Mouse (Mus musculus): Measurements from ENCODE around the gene Lim2. TPM values are rescaled to one million over a fixed set of nuclear protein-coding genes. Genes with fewer than 3 reads are reported as not detected.
"Not testable (repeated sequence)": the region's sequence is repeated elsewhere in the genome, so short reads cannot be mapped to it uniquely, and the experiment has no call there.

The Lim2 gene
- not detected in 2 replicates for total RNA-seq (2015)
- not detected in 2 replicates for total RNA-seq (2017)

GRCm38 (mm10) chr7:43427406-43427805 lies at the start of gene Lim2:
Lim2 (plus strand) TSS chr7:43427670.
- ATAC-seq (ENCODE audit: poor library complexity, severe bottlenecking): no peak

- ATAC-seq (ENCODE audit: poor library complexity, severe bottlenecking): peak; percentile 93
Measured at GRCm38 (mm10) chr7:43378226-43378625, 49.2 kb upstream of the Lim2 start.

GRCm38 (mm10) chr7:43392349-43393121 lies 34.9 kb upstream of the Lim2 start:
- ATAC-seq (ENCODE audit: poor library complexity, severe bottlenecking): peak; percentile 91

- no peak for ATAC-seq (ENCODE audit: poor library complexity, severe bottlenecking)
Measured at GRCm38 (mm10) chr7:43399501-43399900, 28.0 kb upstream of the Lim2 start.

- ATAC-seq (ENCODE audit: poor library complexity, severe bottlenecking): no peak
Measured at GRCm38 (mm10) chr7:43402718-43403117, 24.8 kb upstream of the Lim2 start.

GRCm38 (mm10) chr7:43407573-43407972 lies 19.9 kb upstream of the Lim2 start:
- peak; percentile 51; the same call in 1 of the 2 replicates for ATAC-seq (ENCODE audit: poor library complexity, severe bottlenecking)

- ATAC-seq (ENCODE audit: poor library complexity, severe bottlenecking): peak; percentile 90
Measured at GRCm38 (mm10) chr7:43408131-43408553, 19.3 kb upstream of the Lim2 start, which contains the start of gene Siglecg. Siglecg (plus strand) TSS chr7:43408204.

GRCm38 (mm10) chr7:43409084-43409483 lies 18.4 kb upstream of the Lim2 start:
- ATAC-seq (ENCODE audit: poor library complexity, severe bottlenecking): no peak

- not testable (repeated sequence) for ATAC-seq (ENCODE audit: poor library complexity, severe bottlenecking)
Measured at GRCm38 (mm10) chr7:43411724-43412123, 15.7 kb upstream of the Lim2 start.

- no peak for ATAC-seq (ENCODE audit: poor library complexity, severe bottlenecking)
Measured at GRCm38 (mm10) chr7:43417298-43417697, 10.2 kb upstream of the Lim2 start.

GRCm38 (mm10) chr7:43422995-43423617 lies 4.4 kb upstream of the Lim2 start:
- ATAC-seq (ENCODE audit: poor library complexity, severe bottlenecking): peak; percentile 99

- ATAC-seq (ENCODE audit: poor library complexity, severe bottlenecking): no peak
Measured at GRCm38 (mm10) chr7:43423991-43424625, 3.4 kb upstream of the Lim2 start.

- ATAC-seq (ENCODE audit: poor library complexity, severe bottlenecking): no peak
Measured at GRCm38 (mm10) chr7:43429500-43429899, 2.0 kb downstream of the Lim2 start.

- ATAC-seq (ENCODE audit: poor library complexity, severe bottlenecking): no peak
Measured at GRCm38 (mm10) chr7:43432891-43433290, 5.4 kb downstream of the Lim2 start.

GRCm38 (mm10) chr7:43434676-43435075 lies 7.2 kb downstream of the Lim2 start:
- 0 out of 2 replicates have a peak, but pooled peaks have one; percentile 3 for ATAC-seq (ENCODE audit: poor library complexity, severe bottlenecking)

- peak; percentile 43 for ATAC-seq (ENCODE audit: poor library complexity, severe bottlenecking)
Measured at GRCm38 (mm10) chr7:43436341-43437255, 9.1 kb downstream of the Lim2 start, which contains the start of gene Nkg7. Nkg7 (plus strand) TSS chr7:43437073.

- peak; percentile 21 for ATAC-seq (ENCODE audit: poor library complexity, severe bottlenecking)
Measured at GRCm38 (mm10) chr7:43438611-43439010, 11.1 kb downstream of the Lim2 start.

GRCm38 (mm10) chr7:43440482-43440881 lies 13.0 kb downstream of the Lim2 start, which contains the start of gene Cldnd2:
Cldnd2 (plus strand) TSS chr7:43440782.
- no peak for ATAC-seq (ENCODE audit: poor library complexity, severe bottlenecking)

- no peak for ATAC-seq (ENCODE audit: poor library complexity, severe bottlenecking)
Measured at GRCm38 (mm10) chr7:43441071-43441470, 13.6 kb downstream of the Lim2 start.

- ATAC-seq (ENCODE audit: poor library complexity, severe bottlenecking): no peak
Measured at GRCm38 (mm10) chr7:43442684-43443083, 15.2 kb downstream of the Lim2 start.
